Mouse (Mus musculus): ENCODE measurements around the gene Mrpl36. TPM values are rescaled to one million over a fixed set of nuclear protein-coding genes. Genes with fewer than 3 reads are reported as not detected.

The Mrpl36 gene
- polyA plus RNA-seq, 1 experiment from 2014 or later = 92.2 TPM

DNA sequence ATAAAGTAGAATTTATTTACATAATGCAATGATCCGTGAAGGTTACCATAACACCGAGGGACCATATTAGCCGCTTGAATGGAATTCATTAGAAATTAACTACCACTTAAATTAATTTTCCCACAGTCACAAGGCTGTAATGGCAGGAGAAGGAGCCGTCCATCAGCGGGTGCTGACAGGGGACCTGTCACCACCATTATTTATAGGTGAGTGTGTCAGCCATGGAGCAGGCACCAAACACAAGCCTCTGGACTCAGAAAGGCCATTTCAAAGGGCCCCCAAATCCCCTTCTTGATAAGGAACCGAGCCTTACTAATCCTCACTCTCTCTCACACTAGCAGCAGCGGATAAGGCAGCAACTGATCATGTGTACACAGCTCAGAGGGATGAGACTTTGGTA lies 8.4 kb downstream of the Mrpl36 start:
- ATAC-seq = no peak
- Histone ChIP-seq H3K4me2 (ENCODE audit: low read length) (no peak overlapping the region), H3K36me3 (ENCODE audit: control insufficient read depth, insufficient read depth) (no peaks in the 10 kb centered on the region), H3K4me1 (replicated peaks; ENCODE audit: control insufficient read depth, insufficient read depth, low read length) (peaks cover 2% of the 10 kb centered on the region), H3K4me3 (replicated peaks; ENCODE audit: low read length) (no peak overlapping the region), H3K27ac (ENCODE audit: low read length) (no peak overlapping the region), H3K27me3 (replicated peaks; ENCODE audit: control insufficient read depth, insufficient read depth, low read length) (no peaks in the 10 kb centered on the region), H3K9me3 (ENCODE audit: control insufficient read depth, low read length) (no peaks in the 10 kb centered on the region), H3K9ac (replicated peaks; ENCODE audit: low read depth, low read length) (no peak overlapping the region)
- 29% methylated on average over 7 of the region's 7 CpGs for WGBS

DNA sequence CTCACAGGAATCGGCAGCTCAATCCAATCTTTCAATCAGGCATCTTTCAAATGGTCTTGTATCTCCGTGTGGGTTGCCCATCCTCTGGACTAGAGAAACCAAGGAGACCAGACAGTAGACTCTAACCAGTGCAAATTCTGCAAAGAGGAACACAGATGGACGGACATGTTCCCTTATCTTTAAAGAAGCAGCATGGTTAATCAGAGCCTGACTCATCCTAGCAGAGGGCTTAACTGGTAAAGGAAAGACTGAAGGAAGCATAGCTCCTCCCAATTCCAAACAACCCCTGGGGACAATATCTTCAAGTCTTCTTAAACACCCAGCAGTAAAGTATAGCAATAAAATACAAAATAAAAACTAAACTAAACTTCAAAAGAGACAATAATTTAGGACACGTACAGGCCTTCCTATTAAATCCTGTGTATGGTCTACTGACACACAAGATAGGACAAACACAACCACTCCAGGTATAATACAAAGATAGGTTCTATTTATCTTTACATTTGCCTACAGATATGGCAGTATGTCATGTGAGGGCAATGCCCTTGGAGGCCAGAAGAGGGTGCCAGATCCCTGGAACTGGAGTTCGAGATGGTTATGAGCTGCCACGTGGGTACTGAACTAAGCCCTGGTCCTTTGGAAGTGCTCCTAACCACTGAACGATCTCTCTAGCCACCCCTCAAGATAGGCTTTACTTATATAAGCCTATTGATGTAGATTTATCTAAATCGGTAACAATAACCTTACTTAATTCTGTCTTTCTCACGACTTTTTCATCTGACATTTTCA lies 17.0 kb downstream of the Mrpl36 start:
- Histone ChIP-seq H3K36me3 (ENCODE audit: control insufficient read depth, insufficient read depth) (no peaks in the 10 kb centered on the region), H3K9ac (replicated peaks; ENCODE audit: low read depth, low read length) (no peak overlapping the region), H3K4me1 (replicated peaks; ENCODE audit: control insufficient read depth, insufficient read depth, low read length) (no peaks in the 10 kb centered on the region), H3K4me2 (ENCODE audit: low read length) (no peak overlapping the region), H3K4me3 (replicated peaks; ENCODE audit: low read length) (no peak overlapping the region), H3K9me3 (ENCODE audit: control insufficient read depth, low read length) (no peaks in the 10 kb centered on the region), H3K27me3 (replicated peaks; ENCODE audit: control insufficient read depth, insufficient read depth, low read length) (no peaks in the 10 kb centered on the region), H3K27ac (ENCODE audit: low read length) (no peak overlapping the region)
- ATAC-seq = no peak
- WGBS = 80% methylated on average over 9 of the region's 9 CpGs

DNA sequence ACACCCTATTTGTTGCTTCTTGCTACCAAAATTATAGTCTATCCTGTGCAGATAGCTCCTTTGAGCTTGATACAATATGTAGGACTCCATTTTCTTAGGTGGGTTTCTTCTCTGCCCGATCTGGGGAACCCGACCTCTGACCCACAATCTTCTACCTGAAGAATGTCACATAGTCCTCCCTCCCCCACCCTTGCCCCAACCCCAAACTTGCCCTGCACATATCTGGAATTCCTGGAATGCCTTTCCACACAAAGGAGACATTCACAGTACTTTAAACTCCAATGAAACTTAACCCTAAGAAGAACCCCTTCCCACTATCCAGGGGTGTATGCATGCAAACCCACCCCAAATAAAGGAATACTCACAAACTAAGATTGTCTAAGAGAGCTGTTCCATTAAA lies 17.8 kb downstream of the Mrpl36 start:
- H3K4me1 ChIP-seq (replicated peaks; ENCODE audit: control insufficient read depth, insufficient read depth, low read length) = no peaks in the 10 kb centered on the region
- no peak overlapping the region for H3K4me2 ChIP-seq (ENCODE audit: low read length)
- ATAC-seq = no peak
- no peaks in the 10 kb centered on the region for H3K27me3 ChIP-seq (replicated peaks; ENCODE audit: control insufficient read depth, insufficient read depth, low read length)
- no peak overlapping the region for H3K9ac ChIP-seq (replicated peaks; ENCODE audit: low read depth, low read length)
- H3K36me3 ChIP-seq (ENCODE audit: control insufficient read depth, insufficient read depth) = no peaks in the 10 kb centered on the region
- 42% methylated on average over 2 of the region's 2 CpGs for WGBS
- H3K27ac ChIP-seq (ENCODE audit: low read length) = no peak overlapping the region
- H3K4me3 ChIP-seq (replicated peaks; ENCODE audit: low read length) = no peak overlapping the region
- no peaks in the 10 kb centered on the region for H3K9me3 ChIP-seq (ENCODE audit: control insufficient read depth, low read length)

DNA sequence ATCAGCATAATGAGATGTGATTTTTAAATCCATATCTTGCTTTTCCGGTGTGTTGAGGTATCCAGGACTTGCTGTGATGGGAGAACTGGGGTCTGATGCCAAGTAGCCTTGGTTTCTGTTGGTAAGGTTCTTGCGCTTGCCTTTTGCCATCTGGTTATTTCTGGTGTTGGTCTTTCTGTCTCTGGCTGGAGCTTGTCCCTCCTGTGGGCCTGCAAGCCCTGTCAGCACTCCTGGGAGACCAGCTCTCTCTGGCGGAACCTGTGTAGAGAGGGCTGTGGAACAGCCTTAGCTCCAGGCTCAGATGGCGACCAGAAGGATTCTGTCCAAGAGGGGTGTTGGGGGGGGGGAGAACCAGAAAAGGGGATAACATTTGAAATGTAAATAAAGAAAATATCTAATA lies 18.4 kb downstream of the Mrpl36 start:
- H3K27me3 ChIP-seq (replicated peaks; ENCODE audit: control insufficient read depth, insufficient read depth, low read length) = no peaks in the 10 kb centered on the region
- H3K4me3 ChIP-seq (replicated peaks; ENCODE audit: low read length) = no peak overlapping the region
- no peak for ATAC-seq
- no peaks in the 10 kb centered on the region for H3K4me1 ChIP-seq (replicated peaks; ENCODE audit: control insufficient read depth, insufficient read depth, low read length)
- H3K27ac ChIP-seq (ENCODE audit: low read length) = no peak overlapping the region
- 83% methylated on average over 4 of the region's 4 CpGs for WGBS
- H3K36me3 ChIP-seq (ENCODE audit: control insufficient read depth, insufficient read depth) = no peaks in the 10 kb centered on the region
- no peaks in the 10 kb centered on the region for H3K9me3 ChIP-seq (ENCODE audit: control insufficient read depth, low read length)
- no peak overlapping the region for H3K9ac ChIP-seq (replicated peaks; ENCODE audit: low read depth, low read length)
- H3K4me2 ChIP-seq (ENCODE audit: low read length) = no peak overlapping the region

DNA sequence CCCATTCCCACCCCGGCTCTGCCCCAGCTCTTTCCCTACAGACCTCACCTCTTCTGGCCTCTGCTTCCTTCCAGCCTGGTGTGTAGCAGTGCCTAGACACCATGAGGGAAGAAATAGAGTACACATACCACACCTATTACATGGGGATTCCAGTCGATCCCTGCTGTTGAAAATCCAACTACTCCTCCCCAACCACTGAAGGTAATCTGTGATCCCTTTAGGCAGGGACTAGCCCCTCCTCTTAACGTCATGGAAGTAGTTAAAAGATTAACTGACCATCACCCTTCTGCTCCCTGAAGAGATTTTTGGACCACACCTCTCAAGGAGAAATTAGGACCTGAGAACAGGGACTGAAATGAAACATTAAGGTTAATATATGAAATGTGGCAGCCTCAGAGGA lies 18.9 kb downstream of the Mrpl36 start:
- Histone ChIP-seq H3K9me3 (ENCODE audit: control insufficient read depth, low read length) (no peaks in the 10 kb centered on the region), H3K27me3 (replicated peaks; ENCODE audit: control insufficient read depth, insufficient read depth, low read length) (no peaks in the 10 kb centered on the region), H3K4me3 (replicated peaks; ENCODE audit: low read length) (no peak overlapping the region), H3K4me2 (ENCODE audit: low read length) (no peak overlapping the region), H3K36me3 (ENCODE audit: control insufficient read depth, insufficient read depth) (no peaks in the 10 kb centered on the region), H3K9ac (replicated peaks; ENCODE audit: low read depth, low read length) (no peak overlapping the region), H3K27ac (ENCODE audit: low read length) (no peak overlapping the region), H3K4me1 (replicated peaks; ENCODE audit: control insufficient read depth, insufficient read depth, low read length) (no peaks in the 10 kb centered on the region)
- ATAC-seq = no peak
- 84% methylated on average over 3 of the region's 3 CpGs for WGBS

DNA sequence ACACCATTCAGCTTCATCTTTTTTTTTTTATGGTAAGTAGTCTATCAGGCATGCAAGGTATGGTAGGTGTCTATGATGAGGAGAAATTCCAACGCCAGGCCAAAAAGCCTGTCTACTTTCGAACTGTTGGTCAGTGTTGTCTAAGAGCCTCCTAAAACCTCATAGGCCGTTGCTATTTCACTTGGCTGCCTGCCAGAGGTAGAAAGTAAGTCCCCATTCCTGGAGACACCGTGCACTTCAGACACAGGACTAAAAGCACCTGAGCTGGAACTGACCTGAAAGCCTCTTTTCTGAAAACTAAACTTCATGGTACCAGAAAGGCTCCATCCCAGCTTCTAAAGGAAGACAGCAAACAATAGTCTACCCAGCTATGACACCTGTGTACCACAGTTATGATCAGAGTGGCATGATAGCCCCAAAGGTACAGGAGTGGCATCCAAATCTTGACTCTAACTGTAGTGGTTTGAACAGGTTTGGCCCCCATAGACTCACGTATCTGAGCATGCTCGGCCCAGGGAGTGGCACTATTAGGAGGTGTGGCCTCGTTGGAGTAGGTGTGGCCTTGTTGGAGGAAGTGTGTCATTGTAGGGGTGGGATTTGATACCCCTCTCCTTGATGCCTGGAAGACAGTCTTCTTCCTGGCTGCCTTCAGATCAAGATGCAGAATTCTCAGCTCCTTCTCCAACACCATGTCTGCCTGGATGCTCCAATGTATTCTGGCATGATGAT lies 19.8 kb downstream of the Mrpl36 start:
- Histone ChIP-seq H3K4me2 (ENCODE audit: low read length) (no peak overlapping the region), H3K4me3 (replicated peaks; ENCODE audit: low read length) (no peak overlapping the region), H3K9ac (replicated peaks; ENCODE audit: low read depth, low read length) (no peak overlapping the region), H3K9me3 (ENCODE audit: control insufficient read depth, low read length) (no peaks in the 10 kb centered on the region), H3K4me1 (replicated peaks; ENCODE audit: control insufficient read depth, insufficient read depth, low read length) (no peaks in the 10 kb centered on the region), H3K36me3 (ENCODE audit: control insufficient read depth, insufficient read depth) (no peaks in the 10 kb centered on the region), H3K27ac (ENCODE audit: low read length) (no peak overlapping the region), H3K27me3 (replicated peaks; ENCODE audit: control insufficient read depth, insufficient read depth, low read length) (no peaks in the 10 kb centered on the region)
- 84% methylated on average over 7 of the region's 7 CpGs for WGBS
- ATAC-seq = no peak

DNA sequence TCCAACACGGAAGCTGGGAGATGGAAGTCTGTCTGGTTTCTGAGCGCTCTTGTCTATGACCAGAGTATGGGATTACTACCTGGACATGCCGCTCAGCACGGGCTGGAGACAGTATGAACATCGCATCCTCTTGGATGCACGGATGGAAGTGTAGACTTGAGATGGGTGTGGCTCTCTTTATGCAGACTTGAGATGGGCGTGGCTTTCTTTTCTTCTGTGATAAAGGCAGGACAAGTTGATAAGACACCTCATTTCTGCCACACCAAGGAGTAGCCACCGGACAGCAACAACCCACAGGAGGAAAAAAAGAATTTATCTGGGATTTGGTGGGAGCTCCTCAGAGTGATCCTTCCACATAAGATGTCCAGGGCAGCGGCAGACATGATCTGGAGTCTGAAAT lies 22.4 kb downstream of the Mrpl36 start:
- Histone ChIP-seq H3K9me3 (ENCODE audit: control insufficient read depth, low read length) (no peaks in the 10 kb centered on the region), H3K9ac (replicated peaks; ENCODE audit: low read depth, low read length) (no peak overlapping the region), H3K4me2 (ENCODE audit: low read length) (no peak overlapping the region), H3K4me1 (replicated peaks; ENCODE audit: control insufficient read depth, insufficient read depth, low read length) (no peaks in the 10 kb centered on the region), H3K27ac (ENCODE audit: low read length) (no peak overlapping the region), H3K27me3 (replicated peaks; ENCODE audit: control insufficient read depth, insufficient read depth, low read length) (no peaks in the 10 kb centered on the region), H3K4me3 (replicated peaks; ENCODE audit: low read length) (no peak overlapping the region), H3K36me3 (ENCODE audit: control insufficient read depth, insufficient read depth) (no peaks in the 10 kb centered on the region)
- no peak for ATAC-seq
- 88% methylated on average over 9 of the region's 9 CpGs for WGBS

DNA sequence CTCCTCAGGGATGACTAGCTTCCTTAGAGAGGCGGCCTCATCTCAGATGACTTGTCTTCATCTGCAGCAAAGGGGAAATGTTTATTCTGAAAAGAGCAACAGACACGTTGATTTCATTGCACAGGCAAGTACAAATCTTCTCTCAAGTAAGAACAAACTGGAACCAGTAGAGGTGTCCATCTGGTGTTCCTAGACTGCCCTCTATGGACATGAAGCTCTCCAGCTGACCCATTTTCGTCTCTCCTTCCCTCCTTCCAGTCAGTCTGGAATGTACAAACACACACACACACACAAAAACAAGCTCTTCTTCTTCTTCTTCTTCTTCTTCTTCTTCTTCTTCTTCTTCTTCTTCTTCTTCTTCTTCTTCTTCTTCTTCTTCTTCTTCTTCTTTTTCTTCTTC lies 23.6 kb downstream of the Mrpl36 start:
- no peak overlapping the region for H3K27ac ChIP-seq (ENCODE audit: low read length)
- no peaks in the 10 kb centered on the region for H3K9me3 ChIP-seq (ENCODE audit: control insufficient read depth, low read length)
- H3K4me3 ChIP-seq (replicated peaks; ENCODE audit: low read length) = no peak overlapping the region
- no peak overlapping the region for H3K4me2 ChIP-seq (ENCODE audit: low read length)
- no peaks in the 10 kb centered on the region for H3K27me3 ChIP-seq (replicated peaks; ENCODE audit: control insufficient read depth, insufficient read depth, low read length)
- ATAC-seq = no peak
- no peaks in the 10 kb centered on the region for H3K4me1 ChIP-seq (replicated peaks; ENCODE audit: control insufficient read depth, insufficient read depth, low read length)
- H3K36me3 ChIP-seq (ENCODE audit: control insufficient read depth, insufficient read depth) = no peaks in the 10 kb centered on the region
- WGBS = 72% methylated on average over 3 of the region's 3 CpGs
- H3K9ac ChIP-seq (replicated peaks; ENCODE audit: low read depth, low read length) = no peak overlapping the region

DNA sequence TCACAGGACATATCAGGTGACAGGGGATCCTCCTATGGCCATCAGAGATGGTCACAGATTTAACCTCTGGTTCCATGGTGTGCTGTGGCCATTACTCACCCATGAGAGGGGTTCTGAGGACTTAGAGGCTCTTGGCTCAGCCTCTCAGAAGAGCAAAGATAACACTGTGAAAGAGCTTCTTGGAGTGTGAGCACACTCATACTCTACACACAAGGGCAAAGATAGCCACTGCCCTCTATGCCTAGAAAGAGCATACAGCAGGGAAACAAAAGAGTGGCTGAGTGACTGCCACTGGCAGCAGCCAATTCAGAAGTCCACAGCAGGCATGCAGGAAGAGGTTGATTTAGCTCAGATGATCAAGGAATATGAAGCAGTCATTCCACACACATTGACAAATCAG lies 24.2 kb downstream of the Mrpl36 start:
- no peaks in the 10 kb centered on the region for H3K27me3 ChIP-seq (replicated peaks; ENCODE audit: control insufficient read depth, insufficient read depth, low read length)
- H3K9me3 ChIP-seq (ENCODE audit: control insufficient read depth, low read length) = no peaks in the 10 kb centered on the region
- H3K4me1 ChIP-seq (replicated peaks; ENCODE audit: control insufficient read depth, insufficient read depth, low read length) = no peaks in the 10 kb centered on the region
- no peak overlapping the region for H3K4me2 ChIP-seq (ENCODE audit: low read length)
- ATAC-seq = no peak
- H3K4me3 ChIP-seq (replicated peaks; ENCODE audit: low read length) = no peak overlapping the region
- H3K27ac ChIP-seq (ENCODE audit: low read length) = no peak overlapping the region
- no peaks in the 10 kb centered on the region for H3K36me3 ChIP-seq (ENCODE audit: control insufficient read depth, insufficient read depth)
- H3K9ac ChIP-seq (replicated peaks; ENCODE audit: low read depth, low read length) = no peak overlapping the region

Data from forebrain, embryonic 16.5 days (tissue).